Mouse (Mus musculus): ENCODE measurements at regions not wholly inside any gene's neighbourhood (a gene's known extent, or its start where the extent isn't known, plus 50 kb on each side); places are given as distances from the start of the nearest gene placed in this dataset.

DNA sequence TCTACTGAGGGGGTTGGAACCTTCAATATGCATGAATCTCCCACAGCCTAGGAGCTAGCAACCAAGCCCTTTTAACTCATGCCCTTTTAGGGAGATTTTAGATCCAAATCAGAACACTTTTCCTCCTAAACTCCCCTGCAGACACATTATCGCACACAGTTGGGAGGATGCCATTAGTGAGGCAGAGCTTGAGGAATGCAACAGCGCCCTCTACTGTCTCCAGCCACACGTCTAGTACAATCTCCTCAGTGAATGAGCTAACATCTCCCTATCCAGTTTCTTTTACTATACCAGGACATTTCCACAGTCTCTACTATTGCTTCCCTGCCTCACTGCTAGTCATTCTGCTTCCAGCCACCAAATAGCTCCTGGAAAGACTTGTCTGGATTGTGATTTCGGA, 59.3 kb downstream of the 1700080O16Rik start:
- peak; percentile 42 for DNase-seq (ENCODE audit: extremely low spot score, low read depth, low spot score)

DNA sequence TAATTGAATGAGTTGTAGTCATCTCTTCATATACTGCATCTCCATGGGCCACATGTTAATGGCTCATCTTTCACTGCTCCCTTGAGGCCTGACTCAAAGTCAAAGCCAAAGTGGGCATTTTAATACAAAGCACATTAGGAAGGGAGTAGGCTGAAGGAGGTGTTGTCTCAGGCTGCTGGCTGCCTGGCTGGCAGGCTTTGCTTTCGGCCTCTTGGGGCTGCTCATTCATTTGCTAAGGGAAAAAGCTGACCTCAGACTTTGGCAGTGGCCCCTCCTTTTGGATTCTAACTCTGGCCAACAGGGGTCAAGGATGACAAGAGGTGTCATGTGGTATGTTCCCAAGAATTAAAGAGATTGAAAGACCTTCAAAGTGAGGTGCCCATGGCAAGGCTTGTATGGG, 61.0 kb downstream of the 1700080O16Rik start:
- DNase-seq (ENCODE audit: extremely low spot score, low read depth, low spot score): peak; percentile 20

DNA sequence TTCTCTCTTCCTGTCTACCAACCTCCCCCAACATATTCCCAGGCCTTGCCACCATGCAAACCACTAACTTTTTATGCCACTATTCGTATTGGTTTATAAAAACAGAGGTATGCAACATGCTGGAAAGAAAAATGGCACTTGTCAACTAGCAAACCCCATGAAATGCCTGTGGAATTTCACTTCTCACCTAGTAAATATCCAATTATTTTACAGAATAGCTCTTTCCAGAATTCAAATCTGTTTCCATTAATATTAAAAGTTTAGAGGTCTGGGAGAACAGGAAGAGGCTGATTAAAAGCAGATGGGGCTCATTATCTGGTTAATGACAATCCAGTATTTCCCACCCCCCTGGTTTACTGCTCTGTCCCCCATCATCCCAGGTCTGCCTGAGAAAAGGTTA, 62.0 kb downstream of the 1700080O16Rik start:
- peak; percentile 62 for DNase-seq (ENCODE audit: extremely low spot score, low read depth, low spot score)

DNA sequence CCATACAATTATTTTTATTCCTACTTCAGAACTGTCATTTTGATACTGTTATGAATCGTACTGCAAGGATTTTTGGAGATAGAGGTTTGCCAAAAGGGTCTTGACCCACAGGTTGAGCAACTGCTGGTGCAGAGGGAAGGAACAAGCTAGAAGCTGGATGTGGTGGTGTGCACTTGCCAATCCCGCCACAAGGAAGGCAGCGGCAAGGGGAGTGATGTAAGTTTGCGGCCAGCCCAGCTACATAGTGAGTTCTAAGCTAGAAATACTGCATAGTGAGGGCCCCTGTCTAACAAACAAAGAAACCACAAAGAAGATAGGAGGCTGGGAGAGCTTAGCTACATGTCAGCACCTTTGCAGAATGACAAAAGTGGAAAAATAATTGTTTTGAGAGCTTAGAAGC, 74.1 kb downstream of the 1700080O16Rik start:
- DNase-seq (ENCODE audit: extremely low spot score, low read depth, low spot score): no peak

DNA sequence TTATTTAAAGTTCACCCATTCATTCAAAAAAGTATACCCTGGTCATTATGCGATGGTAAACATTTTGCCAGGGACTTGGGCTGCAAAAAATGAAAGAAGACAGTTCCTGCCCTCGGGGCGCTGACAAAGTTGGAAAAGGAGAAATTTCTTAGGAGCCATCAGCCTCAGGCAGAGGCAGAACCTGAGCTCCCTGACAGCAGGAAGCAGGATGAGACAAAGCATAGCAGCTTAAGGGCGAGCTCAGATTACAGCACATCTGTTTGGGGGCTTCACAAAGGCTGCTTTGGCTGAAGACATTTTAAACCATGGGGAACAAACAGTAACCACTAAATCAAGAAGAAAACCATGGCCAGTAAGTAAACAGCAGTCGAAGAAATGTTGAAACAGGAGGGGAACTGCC, 75.5 kb downstream of the 1700080O16Rik start:
- peak; percentile 8 for DNase-seq (ENCODE audit: extremely low spot score, low read depth, low spot score)

DNA sequence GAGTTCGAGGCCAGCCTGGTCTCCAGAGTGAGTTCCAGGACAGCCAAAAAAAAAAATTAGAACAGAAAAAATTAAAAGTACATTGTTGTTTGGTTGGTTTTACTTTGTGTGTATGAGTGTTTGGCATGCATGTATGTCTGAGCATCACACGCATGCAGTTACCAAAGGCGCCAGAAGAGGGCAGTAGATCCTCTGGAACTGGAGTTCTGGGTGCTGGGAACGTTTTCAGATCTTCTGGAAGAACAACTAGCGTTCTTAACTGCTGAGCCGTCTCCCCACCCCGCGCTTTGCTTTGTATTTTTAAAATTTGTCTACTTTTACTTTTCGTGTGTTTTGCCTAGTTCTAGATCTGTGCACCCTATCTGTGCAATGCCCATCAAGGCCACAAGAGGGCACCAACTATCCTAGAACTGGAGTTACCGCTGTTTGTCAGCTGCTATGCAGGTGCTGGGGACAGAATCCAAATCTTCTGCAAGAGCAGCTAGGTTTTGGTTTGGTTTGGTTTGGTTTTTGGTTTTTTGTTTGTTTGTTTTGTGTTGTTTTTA, 76.9 kb downstream of the 1700080O16Rik start:
- no peak for DNase-seq (ENCODE audit: extremely low spot score, low read depth, low spot score)

DNA sequence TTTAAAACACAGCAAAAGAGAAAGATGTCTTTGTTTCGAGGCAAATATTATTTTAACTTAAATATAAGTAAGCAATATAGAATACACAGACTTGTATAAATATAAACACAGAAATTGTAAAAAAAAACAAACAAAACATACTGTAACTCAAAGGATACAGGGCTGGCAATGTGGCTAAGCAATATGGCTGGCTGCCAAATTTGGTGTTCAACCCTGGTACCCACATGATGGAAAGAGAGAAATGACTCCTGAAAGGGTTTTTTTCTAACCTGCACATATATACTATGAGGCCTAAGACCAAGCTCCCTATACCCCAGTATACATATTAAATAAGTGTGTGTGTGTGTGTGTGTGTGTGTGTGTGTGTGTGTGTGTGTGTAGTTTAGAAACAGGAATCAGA, 79.9 kb downstream of the 1700080O16Rik start:
- DNase-seq (ENCODE audit: extremely low spot score, low read depth, low spot score): no peak

DNA sequence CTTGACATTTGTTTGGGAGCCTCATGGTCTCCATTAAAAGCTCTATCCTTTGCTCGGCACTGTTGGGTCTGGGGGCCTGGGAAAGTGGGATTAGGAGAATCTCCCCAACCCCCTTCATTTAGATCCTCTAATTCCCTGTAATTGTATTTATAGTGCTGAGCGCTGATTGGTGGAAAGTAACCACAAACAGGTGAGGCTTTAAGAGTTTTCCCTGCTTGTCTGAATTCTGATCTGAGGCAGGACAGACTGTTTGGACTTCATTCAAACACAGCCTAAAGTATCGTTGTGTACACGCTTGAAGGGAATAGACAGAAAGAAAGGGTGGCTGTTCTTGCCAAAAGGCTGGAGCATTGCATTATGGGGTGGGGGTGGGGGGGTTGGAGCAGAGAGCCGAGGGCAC, 85.1 kb upstream of the Usp26 start:
- no peak for DNase-seq (ENCODE audit: extremely low spot score, low read depth, low spot score)
